Mouse (Mus musculus) hindbrain, embryonic 16.5 days (tissue): ENCODE measurements around the gene Mrpl58. TPM values are rescaled to one million over a fixed set of nuclear protein-coding genes. Genes with fewer than 3 reads are reported as not detected.

Source experiments
- ATAC-seq: fragments of 200-750 bp; cut with Nextera tagmentation; 2 replicates; pipeline ENCODE4 v1.8.0; 2017; ENCODE audit warnings: moderate TSS enrichment, moderate library complexity
- H3K27ac ChIP-seq: fragments of 300-500 bp; sonication (generic); 2 replicates; pipeline ENCODE4 v1.5.1; 2014; ENCODE audit warnings: low read depth, mild to moderate bottlenecking, control low read depth, low read length, moderate library complexity
- H3K27me3 ChIP-seq: fragments of 300-500 bp; sonication (generic); replicated peaks from 2 replicates; pipeline ENCODE4 v1.6.1; 2014; ENCODE audit warnings: low read length; ENCODE audit not compliant: control insufficient read depth, insufficient read depth
- H3K36me3 ChIP-seq: fragments of 300-500 bp; sonication (generic); 2 replicates; pipeline ENCODE4 v1.6.1; 2014; ENCODE audit warnings: mild to moderate bottlenecking, low read length, moderate library complexity, mixed read lengths; ENCODE audit not compliant: control insufficient read depth, insufficient read depth
- H3K4me1 ChIP-seq: fragments of 300-500 bp; sonication (generic); 2 replicates; pipeline ENCODE4 v1.6.1; 2014; ENCODE audit warnings: low read depth, low read length; ENCODE audit not compliant: control insufficient read depth, insufficient read depth
- H3K4me2 ChIP-seq: fragments of 300-500 bp; sonication (generic); 2 replicates; pipeline ENCODE4 v1.6.1; 2014; ENCODE audit warnings: mild to moderate bottlenecking, low read length, control low read depth, moderate library complexity
- H3K4me3 ChIP-seq: fragments of 300-500 bp; sonication (generic); 2 replicates; pipeline ENCODE4 v1.5.1; 2014; ENCODE audit warnings: mild to moderate bottlenecking, low read length, control low read depth, moderate library complexity
- H3K9ac ChIP-seq: fragments of 300-500 bp; sonication (generic); 2 replicates; pipeline ENCODE4 v1.6.1; 2014; ENCODE audit warnings: low read depth, mild to moderate bottlenecking, control low read depth, low read length, moderate library complexity
- H3K9me3 ChIP-seq: fragments of 300-500 bp; sonication (generic); 2 replicates; pipeline ENCODE4 v1.6.1; 2014; ENCODE audit warnings: mild to moderate bottlenecking, low read length, moderate library complexity; ENCODE audit not compliant: control insufficient read depth
- WGBS: fragments of 180-500 bp; shearing (Covaris S2); extraction: QIAGEN DNeasy Blood & Tissue Kit; methylation state at CpG from one replicate; pipeline ENCODE4 v1.1.7; 2014; 5-methylcytosine and 5-hydroxymethylcytosine counted together
- polyA plus RNA-seq: library from polyadenylated mRNA; unstranded; fragments of >200 nt; fragmentation: Nextera tagmentation; extraction: Ambion mirVana; gene quantifications from 2 replicates; pipeline ENCODE4 v1.2.1, GENCODE M21; 2015

Mrpl58 gene
- polyA plus RNA-seq, 1 experiment from 2014 or later = 185 TPM

- 86% methylated on average over 4 of the region's 4 CpGs for WGBS
- Histone ChIP-seq H3K9me3 (no peaks in the 10 kb centered on the region), H3K27me3 (no peaks in the 10 kb centered on the region), H3K4me2 (no peak overlapping the region), H3K36me3 (peaks cover 26% of the 10 kb centered on the region), H3K4me3 (no peak overlapping the region), H3K4me1 (peaks cover 13% of the 10 kb centered on the region), H3K27ac (no peak overlapping the region), H3K9ac (no peak overlapping the region)
- ATAC-seq = no peak
Measured at GRCm38 (mm10) chr11:115432814-115433213, 29.3 kb downstream of the Mrpl58 start.

- ATAC-seq = no peak
- Histone ChIP-seq H3K9me3 (no peaks in the 10 kb centered on the region), H3K4me1 (peaks cover 10% of the 10 kb centered on the region), H3K27ac (no peak overlapping the region), H3K4me3 (no peak overlapping the region), H3K36me3 (peaks cover 26% of the 10 kb centered on the region), H3K9ac (no peak overlapping the region), H3K4me2 (no peak overlapping the region), H3K27me3 (no peaks in the 10 kb centered on the region)
- 75% methylated on average over 6 of the region's 6 CpGs for WGBS
Measured at GRCm38 (mm10) chr11:115433342-115433741, 29.8 kb downstream of the Mrpl58 start.

- Histone ChIP-seq H3K9me3 (no peaks in the 10 kb centered on the region), H3K4me3 (peak overlapping the region; percentile 29), H3K4me2 (peak overlapping the region; percentile 65), H3K27me3 (no peaks in the 10 kb centered on the region), H3K9ac (peak overlapping the region; percentile 45), H3K4me1 (peaks cover 10% of the 10 kb centered on the region), H3K36me3 (peaks cover 10% of the 10 kb centered on the region), H3K27ac (no peak overlapping the region)
- ATAC-seq = peak; percentile 67
- WGBS = 5% methylated on average over 31 of the region's 31 CpGs
Measured at GRCm38 (mm10) chr11:115435596-115436337, 32.2 kb downstream of the Mrpl58 start.

- Histone ChIP-seq H3K36me3 (no peaks in the 10 kb centered on the region), H3K9ac (no peak overlapping the region), H3K27me3 (no peaks in the 10 kb centered on the region), H3K4me2 (no peak overlapping the region), H3K4me3 (no peak overlapping the region), H3K27ac (no peak overlapping the region), H3K4me1 (peaks cover 10% of the 10 kb centered on the region), H3K9me3 (no peaks in the 10 kb centered on the region)
- WGBS = 75% methylated on average over 5 of the region's 5 CpGs
- no peak for ATAC-seq
Measured at GRCm38 (mm10) chr11:115437571-115438122, 34.1 kb downstream of the Mrpl58 start.

- no peak overlapping the region for H3K4me2 ChIP-seq
- H3K27ac ChIP-seq = no peak overlapping the region
- no peaks in the 10 kb centered on the region for H3K36me3 ChIP-seq
- no peak overlapping the region for H3K4me3 ChIP-seq
- WGBS = 91% methylated on average over 3 of the region's 3 CpGs
- H3K27me3 ChIP-seq = no peaks in the 10 kb centered on the region
- ATAC-seq = no peak
- peaks cover 10% of the 10 kb centered on the region for H3K4me1 ChIP-seq
- H3K9me3 ChIP-seq = no peaks in the 10 kb centered on the region
- no peak overlapping the region for H3K9ac ChIP-seq
Measured at GRCm38 (mm10) chr11:115439326-115439725, 35.8 kb downstream of the Mrpl58 start.

- H3K27me3 ChIP-seq = no peaks in the 10 kb centered on the region
- no peak within 1 kb of the TSS for H3K4me3 ChIP-seq
- no peak for ATAC-seq
- peaks cover 10% of the 10 kb centered on the region for H3K4me1 ChIP-seq
- H3K4me2 ChIP-seq = no peak within 1 kb of the TSS
- no peaks in the 10 kb centered on the region for H3K36me3 ChIP-seq
- WGBS = 97% methylated on average over 9 of the region's 9 CpGs
- no peak within 1 kb of the TSS for H3K27ac ChIP-seq
- no peak within 1 kb of the TSS for H3K9ac ChIP-seq
- no peaks in the 10 kb centered on the region for H3K9me3 ChIP-seq
Measured at GRCm38 (mm10) chr11:115439906-115440595, 36.5 kb downstream of the Mrpl58 start, which contains the start of gene Trim80. Gene Trim80 (plus strand): TSS chr11:115440545.

GRCm38 (mm10) chr11:115441417-115441816 is 37.9 kb downstream of the Mrpl58 start:
- no peaks in the 10 kb centered on the region for H3K27me3 ChIP-seq
- no peak overlapping the region for H3K27ac ChIP-seq
- H3K9me3 ChIP-seq = no peaks in the 10 kb centered on the region
- 59% methylated on average over 15 of the region's 15 CpGs for WGBS
- H3K4me1 ChIP-seq = peaks cover under 1% of the 10 kb centered on the region; the same call in 1 of the 2 replicates
- H3K9ac ChIP-seq = no peak overlapping the region
- peak overlapping the region; percentile 11; the same call in 1 of the 2 replicates for H3K4me2 ChIP-seq
- no peak overlapping the region for H3K4me3 ChIP-seq
- no peaks in the 10 kb centered on the region for H3K36me3 ChIP-seq
- ATAC-seq = no peak

GRCm38 (mm10) chr11:115446906-115447305 is 43.4 kb downstream of the Mrpl58 start:
- no peak for ATAC-seq
- WGBS = 64% methylated on average over 3 of the region's 3 CpGs

GRCm38 (mm10) chr11:115447321-115447885 is 43.9 kb downstream of the Mrpl58 start:
- no peak overlapping the region for H3K4me3 ChIP-seq
- H3K4me1 ChIP-seq = no peaks in the 10 kb centered on the region
- no peaks in the 10 kb centered on the region; the same call in 1 of the 2 replicates for H3K27me3 ChIP-seq
- ATAC-seq = no peak
- H3K4me2 ChIP-seq = no peak overlapping the region
- H3K9ac ChIP-seq = no peak overlapping the region
- H3K9me3 ChIP-seq = no peaks in the 10 kb centered on the region
- no peaks in the 10 kb centered on the region for H3K36me3 ChIP-seq
- 87% methylated on average over 11 of the region's 11 CpGs for WGBS
- H3K27ac ChIP-seq = no peak overlapping the region

More at GRCm38 (mm10) chr11:115446906-115447305, 43.4 kb downstream of the Mrpl58 start:
- no peak overlapping the region for H3K27ac ChIP-seq
- H3K4me2 ChIP-seq = no peak overlapping the region
- no peaks in the 10 kb centered on the region for H3K36me3 ChIP-seq
- H3K9ac ChIP-seq = no peak overlapping the region
- H3K4me1 ChIP-seq = no peaks in the 10 kb centered on the region
- H3K4me3 ChIP-seq = no peak overlapping the region
- H3K9me3 ChIP-seq = no peaks in the 10 kb centered on the region
- H3K27me3 ChIP-seq = no peaks in the 10 kb centered on the region; the same call in 1 of the 2 replicates
